Mouse (Mus musculus) cerebellum, adult (tissue): ENCODE data around the gene Adora2a.
"Not testable (repeated sequence)": the region's sequence is repeated elsewhere in the genome, so short reads cannot be mapped to it uniquely, and the experiment has no call there.

Experiments used
- ATAC-seq: cut with Nextera tagmentation; 2 replicates; pipeline ENCODE4 v1.9.2; 2017; ENCODE audit warnings: mild to moderate bottlenecking, moderate library complexity, mixed read lengths; ENCODE audit not compliant: insufficient number of reproducible peaks, low FRiP score, low TSS enrichment

The Adora2a gene

GRCm38 (mm10) chr10:75339377-75339776, 22.7 kb downstream of the Adora2a start:
- no peak for ATAC-seq

DNA sequence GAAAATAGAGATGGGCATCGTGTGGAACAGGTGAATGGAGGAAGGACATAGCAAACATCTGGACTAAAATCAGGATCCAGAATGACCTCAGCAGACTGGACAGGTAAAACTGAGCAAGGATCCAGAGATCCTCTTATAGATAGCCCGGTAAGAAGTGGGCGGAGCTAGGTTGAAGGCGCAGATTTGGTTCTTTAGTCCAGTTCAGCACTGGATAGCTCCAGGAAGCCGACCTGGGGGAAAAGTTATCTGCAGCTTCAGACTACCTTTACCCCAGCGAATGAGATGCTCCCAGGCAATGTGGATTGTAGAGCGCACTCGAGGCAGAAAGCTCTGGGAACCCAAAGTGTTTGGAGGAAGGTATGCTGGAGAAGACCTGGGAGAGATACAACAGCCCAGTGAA, 25.3 kb downstream of the Adora2a start:
- ATAC-seq, result no peak

- not testable (repeated sequence) for ATAC-seq
These were observed 27.9 kb downstream of the Adora2a start for GRCm38 (mm10) chr10:75344563-75344962.

GRCm38 (mm10) chr10:75345265-75345664, 28.6 kb downstream of the Adora2a start:
- ATAC-seq, result no peak

DNA sequence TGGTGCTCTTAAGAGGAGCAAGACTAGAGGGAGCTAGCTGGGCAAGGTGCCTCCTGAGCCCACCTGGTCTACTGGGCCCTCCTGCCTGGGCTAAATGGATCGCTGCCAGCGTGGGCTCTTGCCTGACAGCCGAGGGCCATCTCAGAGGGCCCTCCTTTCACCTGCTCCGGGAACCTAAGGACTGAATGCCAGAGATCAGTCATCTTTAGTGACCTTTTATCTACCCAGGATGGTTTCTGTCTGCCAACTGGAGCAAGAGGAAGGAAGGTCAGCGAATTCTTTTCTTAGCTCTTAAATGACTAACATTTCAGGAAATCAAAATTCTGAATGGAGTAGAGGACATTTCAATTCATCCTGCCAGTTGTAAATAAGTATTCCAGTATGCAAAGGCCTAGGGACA, 33.9 kb downstream of the Adora2a start:
- ATAC-seq, result no peak

DNA sequence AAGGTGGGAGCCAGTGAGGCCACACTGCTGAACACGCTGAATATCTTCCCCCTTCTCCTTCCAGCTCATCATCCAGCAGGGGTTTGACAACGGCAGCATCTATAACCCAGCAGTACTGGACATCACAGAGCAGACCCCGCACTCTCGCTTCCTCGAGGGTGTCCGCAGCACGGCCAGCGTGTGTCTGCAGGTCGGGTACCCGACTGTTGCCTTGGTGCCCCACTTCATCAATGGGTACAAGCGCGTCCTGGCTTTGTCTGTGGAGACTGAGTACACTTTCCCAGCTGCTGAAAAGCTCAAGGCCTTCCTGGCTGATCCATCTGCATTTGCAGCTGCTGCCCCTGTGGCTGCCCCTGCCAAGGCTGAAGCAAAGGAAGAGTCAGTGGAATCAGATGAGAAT, 35.9 kb downstream of the Adora2a start:
- ATAC-seq, result no peak

GRCm38 (mm10) chr10:75353838-75354241, 37.2 kb downstream of the Adora2a start:
- not testable (repeated sequence) for ATAC-seq

DNA sequence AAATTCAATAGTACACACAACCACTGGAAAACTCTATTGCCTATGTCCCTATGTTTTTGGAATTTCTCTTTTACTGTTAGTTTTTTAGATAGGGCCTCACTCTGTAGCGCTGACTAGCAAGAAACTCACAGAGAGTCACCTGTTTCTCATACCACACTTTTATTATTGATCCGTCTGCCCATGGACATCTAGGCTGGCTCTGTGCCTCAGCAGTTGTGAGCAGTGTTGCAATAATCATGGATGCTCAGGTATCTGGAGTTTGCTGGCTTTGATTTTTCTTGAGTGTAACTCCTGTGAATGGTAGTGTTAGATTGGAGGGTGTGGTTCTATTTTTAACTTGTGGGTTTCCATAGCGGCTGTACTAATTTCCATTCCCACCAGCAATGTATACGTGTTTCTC, 38.7 kb downstream of the Adora2a start:
- no peak for ATAC-seq

- ATAC-seq, result peak; percentile 49; the same call in 1 of the 2 replicates
These were observed 47.6 kb downstream of the Adora2a start for GRCm38 (mm10) chr10:75364214-75364690.

- ATAC-seq, result no peak
These were observed 48.1 kb downstream of the Adora2a start for GRCm38 (mm10) chr10:75364796-75365195.

DNA sequence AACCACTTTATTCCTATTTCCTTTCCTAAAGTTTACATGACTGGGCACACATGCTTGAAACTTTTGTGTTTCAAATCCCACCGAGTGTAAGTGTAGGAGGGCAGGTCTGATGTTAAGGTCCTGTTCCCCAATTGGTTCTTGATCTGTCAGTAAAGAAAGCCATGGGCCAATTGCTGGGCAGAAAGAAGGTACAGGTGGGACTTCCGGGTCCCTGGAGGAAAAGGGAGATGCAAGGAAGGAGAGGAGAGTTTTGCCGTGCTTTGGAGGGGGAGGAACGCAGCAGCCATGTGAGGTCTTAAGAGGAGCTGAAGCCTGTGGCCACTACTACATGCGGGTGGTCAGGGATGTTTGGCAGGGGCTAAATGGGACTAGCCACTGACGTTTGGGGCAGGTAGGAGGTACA, 48.6 kb downstream of the Adora2a start:
- no peak for ATAC-seq

DNA sequence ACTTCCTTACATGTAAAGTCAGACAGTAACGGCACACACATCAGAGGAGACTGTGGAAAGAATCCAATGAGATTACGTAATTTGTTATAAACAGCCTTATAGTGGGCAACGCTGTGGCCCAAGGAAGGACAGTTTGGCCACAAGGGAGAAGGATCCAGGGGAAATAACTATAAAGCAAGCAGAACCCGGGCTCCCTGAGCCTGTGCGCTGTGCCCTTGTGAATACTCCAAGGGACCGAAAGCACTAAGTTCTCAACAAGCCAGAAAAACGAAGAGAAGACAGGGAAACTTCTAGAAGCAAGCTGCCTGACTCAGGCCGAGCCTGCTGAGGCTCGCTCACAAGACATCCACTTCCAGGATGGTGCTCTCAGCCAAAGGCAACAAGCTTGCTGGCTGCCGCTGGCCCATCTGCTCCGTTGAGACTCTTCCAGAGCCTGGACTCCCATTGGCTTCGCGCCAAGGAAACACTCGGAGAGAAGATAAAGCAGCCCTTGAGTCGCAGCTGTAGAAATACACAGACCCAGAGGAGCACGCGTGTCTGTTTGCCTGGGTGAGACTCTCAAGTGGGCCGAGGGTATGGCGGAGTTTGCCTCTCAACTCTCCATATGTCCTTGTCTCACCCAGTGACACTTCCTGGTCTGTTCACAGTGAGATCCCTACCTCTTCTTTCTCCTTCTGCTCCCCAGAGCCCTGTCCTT, 57.1 kb downstream of the Adora2a start:
- ATAC-seq, result peak; percentile 64; the same call in 1 of the 2 replicates

GRCm38 (mm10) chr10:75378688-75379087, 62.0 kb downstream of the Adora2a start:
- ATAC-seq, result no peak
